Mouse (Mus musculus) forebrain, embryonic 12.5 days (tissue): Measurements from ENCODE around the gene Pakap. TPM values are rescaled to one million over a fixed set of nuclear protein-coding genes. Genes with fewer than 3 reads are reported as not detected.
"Not testable (repeated sequence)": the region's sequence is repeated elsewhere in the genome, so short reads cannot be mapped to it uniquely, and the experiment has no call there.

ENCODE experiments used
- ATAC-seq: fragments of 200-750 bp; cut with Nextera tagmentation; 2 replicates; pipeline ENCODE4 v1.8.0; 2017; ENCODE audit warnings: moderate TSS enrichment; ENCODE audit not compliant: low FRiP score
- H3K27ac ChIP-seq: fragments of 300-500 bp; sonication (generic); 2 replicates; pipeline ENCODE4 v1.5.1; 2016; ENCODE audit warnings: mild to moderate bottlenecking
- H3K27me3 ChIP-seq: fragments of 300-500 bp; sonication (generic); 2 replicates; pipeline ENCODE4 v1.6.1; 2016; ENCODE audit warnings: mild to moderate bottlenecking
- H3K36me3 ChIP-seq: fragments of 300-500 bp; sonication (generic); replicated peaks from 2 replicates; pipeline ENCODE4 v1.6.1; 2016; ENCODE audit warnings: mild to moderate bottlenecking
- H3K4me1 ChIP-seq: fragments of 300-500 bp; sonication (generic); 2 replicates; pipeline ENCODE4 v1.6.1; 2016
- H3K4me2 ChIP-seq: fragments of 300-500 bp; sonication (generic); 2 replicates; pipeline ENCODE4 v1.6.1; 2016; ENCODE audit warnings: mild to moderate bottlenecking, moderate library complexity
- H3K4me3 ChIP-seq: fragments of 300-500 bp; sonication (generic); replicated peaks from 2 replicates; pipeline ENCODE4 v1.5.1; 2016; ENCODE audit warnings: mild to moderate bottlenecking
- H3K9ac ChIP-seq: fragments of 300-500 bp; sonication (generic); 2 replicates; pipeline ENCODE4 v1.6.1; 2016; ENCODE audit warnings: mild to moderate bottlenecking
- H3K9me3 ChIP-seq: fragments of 300-500 bp; sonication (generic); 2 replicates; pipeline ENCODE4 v1.6.1; 2016
- WGBS: fragments of 180-500 bp; shearing (Covaris S2); methylation state at CpG from one replicate; pipeline ENCODE4 v1.1.7; 2016; 5-methylcytosine and 5-hydroxymethylcytosine counted together
- polyA plus RNA-seq: library from polyadenylated mRNA; unstranded; fragments of >200 nt; fragmentation: Nextera tagmentation; extraction: Ambion mirVana; gene quantifications from 2 replicates; pipeline ENCODE4 v1.2.1, GENCODE M21; 2016

The Pakap gene
- polyA plus RNA-seq, 1 experiment from 2014 or later, result 14.8 TPM

DNA sequence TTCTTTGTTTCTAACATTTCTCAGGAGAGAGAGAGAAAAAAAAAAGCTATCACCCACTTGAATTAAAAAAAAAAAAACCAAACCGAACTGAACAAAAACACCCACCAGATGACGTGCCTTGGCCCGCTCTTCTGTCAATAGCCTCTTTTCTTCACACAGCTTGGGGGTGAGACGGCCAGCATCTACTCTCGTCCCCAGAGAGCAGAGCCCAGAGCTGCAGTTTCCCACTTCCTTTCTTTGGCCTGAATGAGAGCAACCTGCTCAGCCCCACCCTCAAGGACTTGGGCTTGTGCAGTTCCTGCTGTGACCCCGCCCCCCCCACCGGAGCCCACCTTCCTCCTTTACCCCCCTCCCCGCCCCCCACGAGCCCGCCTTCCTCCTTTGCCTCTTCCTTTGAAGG is 299.5 kb downstream of the Pakap start:
- no peak for ATAC-seq
- Histone ChIP-seq H3K9ac (no peak overlapping the region), H3K4me3 (no peak overlapping the region), H3K27me3 (no peaks in the 10 kb centered on the region), H3K4me1 (peaks cover 7% of the 10 kb centered on the region), H3K9me3 (no peaks in the 10 kb centered on the region), H3K27ac (no peak overlapping the region), H3K4me2 (no peak overlapping the region), H3K36me3 (no peaks in the 10 kb centered on the region; the same call in 1 of the 2 replicates)
- 39% methylated on average over 10 of the region's 10 CpGs for WGBS

DNA sequence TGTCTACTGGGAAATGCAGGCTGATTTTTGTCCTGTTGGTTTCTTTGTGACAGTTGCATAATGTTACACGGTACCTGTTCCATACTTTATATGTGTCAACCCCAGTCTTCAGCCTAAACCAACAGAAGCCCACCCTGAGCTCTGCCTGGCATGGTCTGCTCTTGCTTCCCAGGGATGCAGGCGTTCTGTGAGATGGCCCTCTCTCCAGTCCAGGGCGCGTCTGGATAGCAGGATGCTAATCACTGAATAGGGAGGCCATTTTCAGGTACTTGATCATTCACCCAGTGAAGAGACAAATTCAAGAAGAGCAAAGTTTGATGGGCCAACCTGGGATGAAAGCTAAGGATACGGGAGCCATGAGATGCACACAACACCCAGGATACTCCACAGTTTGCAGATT is 311.2 kb downstream of the Pakap start:
- Histone ChIP-seq H3K4me1 (no peaks in the 10 kb centered on the region), H3K27ac (no peak overlapping the region), H3K4me2 (no peak overlapping the region), H3K4me3 (no peak overlapping the region), H3K36me3 (no peaks in the 10 kb centered on the region), H3K9ac (no peak overlapping the region), H3K9me3 (no peaks in the 10 kb centered on the region), H3K27me3 (no peaks in the 10 kb centered on the region)
- 86% methylated on average over 5 of the region's 5 CpGs for WGBS
- no peak for ATAC-seq

DNA sequence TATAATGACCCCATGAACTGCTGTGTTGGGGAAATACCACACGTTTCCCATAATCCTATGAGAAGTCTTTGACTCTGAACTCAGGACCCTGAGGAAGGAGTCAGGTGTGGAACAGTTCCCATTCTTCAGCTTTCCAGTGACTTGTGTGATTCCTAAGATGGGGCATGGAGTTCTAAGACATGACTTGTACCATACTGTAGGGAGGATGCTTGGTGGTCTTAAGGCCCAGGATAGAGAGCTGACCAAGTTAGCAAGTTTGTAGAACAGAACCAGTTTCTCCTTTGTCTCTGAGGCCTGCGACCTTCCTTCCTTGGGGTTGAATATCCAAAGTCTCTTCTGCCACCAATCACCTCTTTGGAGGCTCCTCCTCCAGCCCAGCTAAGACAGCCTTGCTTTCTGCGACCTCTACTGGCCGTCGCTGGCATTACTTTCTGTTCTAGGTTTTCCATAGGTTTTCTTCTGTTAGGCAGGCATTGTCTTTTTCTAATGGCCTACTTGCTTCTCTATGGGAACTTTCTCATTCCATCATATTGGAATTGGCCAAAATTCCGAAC is 311.9 kb downstream of the Pakap start:
- no peak overlapping the region for H3K9ac ChIP-seq
- 11% methylated on average over 6 of the region's 6 CpGs for WGBS
- no peak overlapping the region for H3K4me3 ChIP-seq
- no peak overlapping the region for H3K27ac ChIP-seq
- no peaks in the 10 kb centered on the region for H3K36me3 ChIP-seq
- H3K9me3 ChIP-seq, result no peaks in the 10 kb centered on the region
- H3K27me3 ChIP-seq, result no peaks in the 10 kb centered on the region
- ATAC-seq, result peak; percentile 44; the same call in 1 of the 2 replicates
- H3K4me2 ChIP-seq, result no peak overlapping the region
- no peaks in the 10 kb centered on the region for H3K4me1 ChIP-seq

DNA sequence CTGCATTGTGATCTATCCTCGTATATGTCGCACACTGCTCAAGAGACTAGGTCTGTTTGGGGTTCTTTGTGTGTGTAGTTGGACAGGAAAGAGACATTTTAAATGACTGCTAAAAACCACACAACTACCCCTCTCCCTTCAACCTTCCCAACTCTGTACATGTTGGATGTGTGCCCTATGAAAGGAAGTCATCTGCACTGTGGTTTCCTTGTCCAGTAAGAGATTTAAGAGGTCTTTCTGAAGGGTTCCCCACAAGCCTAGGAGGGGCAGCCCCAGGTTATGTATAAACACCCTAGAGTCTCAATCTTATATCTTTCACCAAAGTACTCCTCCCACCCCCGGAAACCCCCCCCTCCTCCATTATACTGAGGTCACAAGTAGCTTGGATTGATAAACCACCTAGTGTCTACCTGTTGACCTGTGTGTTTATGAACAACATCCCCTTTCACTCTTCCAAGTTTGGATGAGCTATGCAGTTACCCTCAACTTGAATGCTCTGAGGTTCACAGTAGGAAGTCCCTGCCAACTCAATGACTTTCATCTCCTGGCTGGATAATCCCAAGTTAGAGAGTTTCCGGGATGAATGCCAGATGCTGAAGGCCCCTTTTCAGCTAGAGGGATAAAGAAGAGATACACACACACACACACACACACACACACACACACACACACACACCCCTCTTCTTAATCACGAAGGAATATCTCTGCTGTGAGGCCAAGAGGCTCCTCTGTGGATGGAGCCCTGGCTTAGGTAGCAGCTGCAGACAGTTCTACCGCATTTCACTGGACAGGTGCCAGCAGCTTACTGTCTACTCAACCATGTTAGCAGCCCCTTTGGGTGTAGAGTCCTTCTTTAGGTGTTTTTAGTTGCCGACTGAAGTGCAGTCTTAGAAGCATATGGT is 315.8 kb downstream of the Pakap start:
- H3K4me1 ChIP-seq, result peaks cover 12% of the 10 kb centered on the region
- H3K9me3 ChIP-seq, result no peaks in the 10 kb centered on the region
- no peak overlapping the region for H3K9ac ChIP-seq
- no peaks in the 10 kb centered on the region for H3K36me3 ChIP-seq
- H3K27ac ChIP-seq, result no peak overlapping the region
- H3K4me3 ChIP-seq, result no peak overlapping the region
- no peaks in the 10 kb centered on the region for H3K27me3 ChIP-seq
- 69% methylated on average over 7 of the region's 7 CpGs for WGBS
- no peak overlapping the region for H3K4me2 ChIP-seq
- no peak for ATAC-seq

DNA sequence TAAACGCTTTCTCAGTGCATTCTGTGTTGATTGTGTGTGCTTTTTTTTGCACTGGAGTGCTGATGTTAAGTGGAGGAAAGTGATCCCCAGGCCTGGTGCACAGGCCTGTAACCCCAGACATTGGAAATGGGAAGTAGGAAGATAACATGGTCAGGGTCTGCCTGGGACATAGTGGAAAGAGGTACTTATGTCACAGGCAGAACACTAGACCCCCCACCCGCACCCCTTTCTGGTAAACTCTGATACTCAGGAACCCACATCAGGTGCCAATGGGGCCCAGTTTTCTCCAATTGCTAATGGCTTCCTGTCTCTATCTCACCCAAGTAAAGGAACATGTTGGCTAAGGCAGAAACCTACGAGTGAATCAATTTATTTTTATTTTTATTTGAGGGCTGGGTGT is 316.5 kb downstream of the Pakap start:
- ATAC-seq, result no peak
- Histone ChIP-seq H3K9ac (no peak overlapping the region), H3K27ac (no peak overlapping the region), H3K4me1 (peaks cover 12% of the 10 kb centered on the region), H3K36me3 (no peaks in the 10 kb centered on the region), H3K4me3 (no peak overlapping the region), H3K27me3 (no peaks in the 10 kb centered on the region), H3K4me2 (no peak overlapping the region), H3K9me3 (no peaks in the 10 kb centered on the region)
- WGBS, result 89% methylated on average over 3 of the region's 3 CpGs

DNA sequence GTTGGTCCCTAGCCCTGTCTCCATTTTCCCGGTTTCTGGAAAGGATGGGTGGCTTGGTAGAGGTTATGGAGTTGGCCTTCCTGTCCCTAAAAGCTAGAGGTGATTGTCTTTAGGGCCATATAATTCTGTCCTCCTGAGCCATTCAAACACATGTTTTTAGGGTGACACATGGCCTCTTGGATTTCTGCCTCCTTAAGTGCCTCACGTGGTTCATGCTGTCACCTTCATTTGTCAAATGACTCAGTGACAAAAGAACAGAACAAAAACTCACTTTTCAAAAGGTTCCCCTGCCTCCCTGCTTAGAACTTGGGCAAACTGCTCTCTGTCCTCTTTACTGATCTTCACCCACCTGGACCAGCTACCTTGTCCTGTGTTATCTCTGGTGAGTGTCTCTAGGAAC is 317.2 kb downstream of the Pakap start:
- WGBS, result 62% methylated on average over 2 of the region's 2 CpGs
- no peak overlapping the region for H3K4me2 ChIP-seq

DNA sequence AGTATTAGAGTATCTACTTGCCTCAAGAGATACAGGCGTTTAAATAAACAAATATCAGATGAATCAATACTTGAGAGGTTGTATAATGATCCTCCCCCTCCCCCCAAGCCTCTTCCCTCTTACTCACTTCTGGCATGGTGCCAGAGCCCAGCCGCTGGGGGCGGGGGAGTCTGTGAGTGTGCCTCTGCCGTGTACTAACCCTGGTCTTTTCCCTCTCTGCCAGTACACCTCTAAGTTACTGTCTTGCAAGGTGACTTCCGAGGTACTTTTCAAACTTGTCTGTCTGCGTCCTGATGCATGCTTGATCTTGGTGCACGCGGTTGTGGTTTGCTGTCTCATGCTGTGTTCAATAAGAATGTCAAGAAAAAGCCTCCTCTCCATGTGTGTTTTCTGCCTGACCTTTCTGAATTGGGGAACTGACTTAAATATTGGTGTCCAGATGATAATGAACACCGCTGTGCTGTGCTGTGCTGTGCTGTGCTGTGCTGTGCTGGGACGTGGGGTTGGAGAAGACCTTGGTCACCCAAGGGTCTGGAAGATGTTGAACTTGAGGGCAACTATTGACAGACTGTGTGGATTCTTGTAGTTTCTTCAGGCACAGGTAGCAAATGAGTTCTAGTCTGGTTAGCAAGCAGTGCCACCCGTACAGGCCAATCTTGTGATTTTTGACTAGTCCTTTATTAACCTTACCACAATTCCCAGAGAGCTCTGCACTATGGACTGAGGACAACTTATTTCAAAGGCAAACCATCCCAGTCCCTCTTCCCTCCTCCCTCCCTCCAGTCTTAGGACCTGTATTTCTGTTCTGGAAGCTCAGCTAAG is 318.3 kb downstream of the Pakap start:
- no peak overlapping the region for H3K4me3 ChIP-seq
- H3K36me3 ChIP-seq, result no peaks in the 10 kb centered on the region
- no peak overlapping the region for H3K27ac ChIP-seq
- no peaks in the 10 kb centered on the region for H3K9me3 ChIP-seq
- H3K27me3 ChIP-seq, result no peaks in the 10 kb centered on the region
- WGBS, result 65% methylated on average over 11 of the region's 11 CpGs
- H3K4me1 ChIP-seq, result peaks cover 13% of the 10 kb centered on the region
- H3K4me2 ChIP-seq, result no peak overlapping the region
- no peak overlapping the region for H3K9ac ChIP-seq
- peak; percentile 69; the same call in 1 of the 2 replicates for ATAC-seq

More for the DNA sequence above, 317.2 kb downstream of the Pakap start:
- no peak overlapping the region for H3K27ac ChIP-seq
- H3K9ac ChIP-seq, result no peak overlapping the region
- no peaks in the 10 kb centered on the region for H3K36me3 ChIP-seq
- no peak overlapping the region for H3K4me3 ChIP-seq
- peaks cover 12% of the 10 kb centered on the region for H3K4me1 ChIP-seq
- no peak for ATAC-seq
- H3K9me3 ChIP-seq, result no peaks in the 10 kb centered on the region
- H3K27me3 ChIP-seq, result no peaks in the 10 kb centered on the region

DNA sequence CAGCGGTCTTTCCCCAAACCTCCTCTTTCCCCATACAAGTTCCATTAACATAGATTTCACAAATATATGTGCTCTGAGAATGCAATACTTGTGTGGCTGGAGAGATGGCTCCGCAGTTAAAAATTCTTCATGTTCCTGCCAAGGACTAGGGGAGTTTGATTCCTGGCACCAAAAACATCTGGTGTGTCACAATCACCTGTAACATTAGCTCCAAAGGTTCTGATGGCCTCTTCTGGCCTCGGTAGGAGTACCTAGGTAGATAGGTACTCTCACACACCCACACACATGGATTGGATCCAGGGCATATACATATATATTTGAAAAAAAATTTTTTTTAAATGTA is 318.9 kb downstream of the Pakap start:
- H3K4me2 ChIP-seq, result no peak overlapping the region
- no peaks in the 10 kb centered on the region for H3K36me3 ChIP-seq
- H3K9me3 ChIP-seq, result no peaks in the 10 kb centered on the region
- peaks cover 19% of the 10 kb centered on the region for H3K4me1 ChIP-seq
- H3K9ac ChIP-seq, result no peak overlapping the region
- no peaks in the 10 kb centered on the region for H3K27me3 ChIP-seq
- no peak overlapping the region for H3K4me3 ChIP-seq
- WGBS, result 93% methylated on average over 3 of the region's 3 CpGs
- no peak overlapping the region for H3K27ac ChIP-seq
- ATAC-seq, result no peak

DNA sequence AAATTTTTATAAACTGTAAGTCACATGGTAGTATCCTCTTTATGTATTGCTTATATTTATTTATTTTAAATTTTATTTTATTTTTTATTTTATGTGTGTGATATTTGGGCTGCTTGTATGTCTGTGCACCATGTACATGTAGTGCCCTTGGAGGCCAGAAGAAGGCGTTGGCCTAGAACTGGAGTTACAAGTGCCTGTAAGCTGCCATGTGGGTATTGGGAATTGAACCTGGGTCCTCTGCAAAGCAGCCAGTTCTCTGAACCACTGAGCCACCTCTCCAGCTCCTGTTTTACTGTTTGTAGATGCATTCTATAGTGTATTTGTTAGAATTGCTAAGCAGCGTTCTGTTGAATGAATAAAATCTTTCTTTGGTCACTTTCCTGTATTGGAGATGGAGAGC is 320.3 kb downstream of the Pakap start:
- no peaks in the 10 kb centered on the region for H3K27me3 ChIP-seq
- no peak overlapping the region for H3K9ac ChIP-seq
- H3K4me1 ChIP-seq, result peaks cover 25% of the 10 kb centered on the region
- no peak overlapping the region for H3K4me2 ChIP-seq
- H3K4me3 ChIP-seq, result no peak overlapping the region
- no peak overlapping the region for H3K27ac ChIP-seq
- H3K9me3 ChIP-seq, result no peaks in the 10 kb centered on the region
- no peak for ATAC-seq
- no peaks in the 10 kb centered on the region for H3K36me3 ChIP-seq
- 87% methylated on average over 2 of the region's 2 CpGs for WGBS

DNA sequence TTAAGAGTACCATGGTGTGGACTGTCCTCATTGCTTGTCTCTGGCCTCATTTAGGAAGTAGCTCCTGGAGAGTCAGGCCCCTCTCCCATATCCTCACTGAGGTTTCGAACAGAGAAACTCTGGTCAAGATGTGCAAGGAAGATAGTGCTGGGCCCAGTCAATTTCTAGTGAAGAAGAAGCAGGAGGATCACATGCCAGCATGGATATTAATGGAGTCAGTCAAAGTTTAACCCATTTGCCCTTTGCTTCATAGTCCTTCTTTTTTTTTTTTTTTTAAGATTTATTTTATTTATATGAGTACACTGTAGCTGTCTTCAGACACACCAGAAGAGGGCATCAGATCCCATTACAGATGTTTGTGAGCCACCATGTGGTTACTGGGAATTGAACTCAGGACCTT is 321.0 kb downstream of the Pakap start:
- 84% methylated on average over 1 of the region's 1 CpGs for WGBS
- not testable (repeated sequence) for ATAC-seq, H3K4me3 ChIP-seq, H3K27me3 ChIP-seq, H3K4me2 ChIP-seq, H3K36me3 ChIP-seq, H3K9me3 ChIP-seq, H3K9ac ChIP-seq, H3K27ac ChIP-seq
- H3K4me1 ChIP-seq, result peaks cover 25% of the 10 kb centered on the region

DNA sequence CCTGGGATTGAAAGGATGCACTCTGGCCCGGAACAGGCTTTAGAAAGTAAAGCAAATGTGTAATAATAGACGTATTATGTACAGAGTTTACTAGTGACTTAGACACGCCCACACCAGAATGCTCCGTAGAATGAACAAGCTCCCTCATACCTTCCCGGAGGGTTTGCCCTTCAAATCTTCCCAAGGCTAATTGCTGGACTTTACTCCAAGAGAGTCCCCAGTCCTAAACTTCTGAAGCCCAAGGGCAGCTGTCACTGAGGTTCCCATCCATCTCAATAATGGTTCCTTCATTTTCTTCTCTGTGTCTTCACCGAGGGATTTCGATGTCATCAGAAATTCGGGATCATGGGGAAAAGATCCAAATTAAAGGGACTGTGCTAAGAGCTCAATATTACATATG is 321.8 kb downstream of the Pakap start:
- ATAC-seq, result no peak
- Histone ChIP-seq H3K4me2 (no peak overlapping the region), H3K4me1 (peaks cover 25% of the 10 kb centered on the region), H3K27ac (no peak overlapping the region), H3K36me3 (no peaks in the 10 kb centered on the region), H3K9ac (no peak overlapping the region), H3K4me3 (no peak overlapping the region), H3K9me3 (no peaks in the 10 kb centered on the region), H3K27me3 (no peaks in the 10 kb centered on the region)
- 81% methylated on average over 8 of the region's 8 CpGs for WGBS

DNA sequence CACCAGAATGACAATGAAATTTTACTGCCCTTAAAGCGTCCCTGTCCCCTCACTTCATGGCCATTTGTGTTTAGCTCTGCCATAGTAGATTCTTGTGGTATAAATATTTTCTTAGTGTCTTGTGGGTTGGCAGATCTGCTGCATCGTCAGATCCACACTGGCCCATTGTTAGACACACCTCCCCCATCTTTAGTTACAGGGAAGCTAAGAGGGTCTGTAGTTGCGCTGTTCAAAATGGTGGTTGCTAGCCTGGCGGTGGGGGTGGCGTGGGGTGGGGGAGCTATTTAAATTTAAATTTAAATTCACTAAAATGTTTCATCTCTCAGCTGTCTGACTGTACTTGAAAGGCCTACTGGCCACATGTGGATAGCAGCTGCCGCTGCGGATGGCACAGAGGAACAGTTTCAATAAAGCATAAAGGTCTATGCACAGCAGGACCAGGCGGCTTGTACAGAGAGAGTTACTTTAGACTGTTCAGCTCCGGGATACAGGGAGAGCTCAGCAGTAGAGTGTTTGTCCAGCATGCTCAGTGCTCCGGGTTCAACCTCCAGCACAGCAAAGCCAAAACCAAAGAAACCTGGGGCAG is 324.1 kb downstream of the Pakap start:
- Histone ChIP-seq H3K9ac (no peak overlapping the region), H3K4me1 (peaks cover 19% of the 10 kb centered on the region), H3K4me3 (no peak overlapping the region), H3K27ac (peak overlapping the region; percentile 50), H3K27me3 (no peaks in the 10 kb centered on the region), H3K9me3 (no peaks in the 10 kb centered on the region), H3K36me3 (no peaks in the 10 kb centered on the region), H3K4me2 (no peak overlapping the region)
- WGBS, result 56% methylated on average over 10 of the region's 10 CpGs
- ATAC-seq, result peak; percentile 63; the same call in 1 of the 2 replicates
